Mouse (Mus musculus): ENCODE measurements around the gene Il13ra1. TPM values are rescaled to one million over a fixed set of nuclear protein-coding genes. Genes with fewer than 3 reads are reported as not detected.

Il13ra1 gene
- total and polyA plus RNA-seq, 3 experiments = not detected

- DNase-seq (ENCODE audit: low read depth, low spot score) = no peak
- Histone ChIP-seq H3K79me2 (ENCODE audit: control insufficient read depth, insufficient read depth, low read length, poor library complexity) (no peaks in the 10 kb centered on the region), H3K36me3 (ENCODE audit: control insufficient read depth in 1 of 2, insufficient read depth in 2 of 2, low read length in 2 of 2) (peaks cover 0 to under 1% of the 10 kb centered on the region in 2 experiments; a peak in 1 of 4 replicates), H3K9me3 (replicated peaks; ENCODE audit: insufficient read depth, low read length) (no peaks in the 10 kb centered on the region), H3K9ac (ENCODE audit: control insufficient read depth, low read depth, low read length, poor library complexity, severe bottlenecking) (no peak overlapping the region), H3K27ac (ENCODE audit: control insufficient read depth, low read depth, low read length) (no peak overlapping the region), H3K4me3 (ENCODE audit: control insufficient read depth in 1 of 2, insufficient read depth in 1 of 2, low read depth in 2 of 2, low read length in 2 of 2) (no peak overlapping the region), H3K27me3 (ENCODE audit: control insufficient read depth in 1 of 2, insufficient read depth in 2 of 2, low read length in 2 of 2) (no peaks in the 10 kb centered on the region), H3K4me1 (ENCODE audit: control insufficient read depth in 1 of 2, insufficient read depth in 2 of 2, low read length in 2 of 2) (peaks cover 0 to 2% of the 10 kb centered on the region in 2 experiments; a peak in 2 of 4 replicates)
- no peak for TF ChIP-seq MYB (IDR thresholded peaks at IDR 0.05; ENCODE audit: low read depth, low read length)
Measured at GRCm38 (mm10) chrX:36077164-36077563, 34.7 kb upstream of the Il13ra1 start.

DNA sequence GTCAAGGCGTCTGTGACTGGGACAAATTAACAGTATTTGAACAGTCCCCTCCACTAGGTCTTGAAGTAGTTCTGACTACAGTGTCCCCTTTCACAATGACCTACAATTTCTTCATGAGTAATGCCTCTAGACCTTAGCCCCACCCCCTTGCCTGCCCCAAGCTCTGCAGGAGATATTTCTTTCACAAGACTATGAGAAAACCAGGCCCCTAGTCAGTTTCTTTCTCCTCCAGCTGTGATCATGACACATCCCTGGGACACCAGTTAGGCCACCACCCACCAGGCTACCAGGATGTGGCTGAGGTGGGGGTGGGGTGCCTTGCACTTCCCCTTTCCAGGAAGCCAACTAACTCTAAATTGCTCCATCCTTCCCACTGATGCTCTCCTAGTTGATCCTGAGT is 29.0 kb upstream of the Il13ra1 start:
- TF ChIP-seq GATA1 (IDR thresholded peaks at IDR 0.05; ENCODE audit: low read depth, low read length) = no peak
- no peak for TF ChIP-seq BHLHE40 (IDR thresholded peaks at IDR 0.05; ENCODE audit: borderline replicate concordance, low read depth, low read length)
- no peak for TF ChIP-seq POLR2AphosphoS5 (IDR thresholded peaks at IDR 0.05; ENCODE audit: borderline replicate concordance, low read depth, low read length)
- no peak for TF ChIP-seq USF1 (IDR thresholded peaks at IDR 0.05; ENCODE audit: low read depth, low read length)
- no peak for TF ChIP-seq TAL1 (IDR thresholded peaks at IDR 0.05; ENCODE audit: low read length)
- no peak for TF ChIP-seq POLR2AphosphoS2 (IDR thresholded peaks at IDR 0.05; ENCODE audit: low read length)
- Histone ChIP-seq H3K4me1 (ENCODE audit: control insufficient read depth in 1 of 2, insufficient read depth in 2 of 2, low read length in 2 of 2) (peaks cover 2 to 13% of the 10 kb centered on the region in 2 experiments; a peak in 3 of 4 replicates), H3K9ac (ENCODE audit: control insufficient read depth, low read depth, low read length, poor library complexity, severe bottlenecking) (no peak overlapping the region), H3K9me3 (replicated peaks; ENCODE audit: insufficient read depth, low read length) (no peaks in the 10 kb centered on the region), H3K4me3 (ENCODE audit: control insufficient read depth in 1 of 2, insufficient read depth in 1 of 2, low read depth in 2 of 2, low read length in 2 of 2) (no peak overlapping the region), H3K27ac (ENCODE audit: control insufficient read depth, low read depth, low read length) (no peak overlapping the region), H3K27me3 (ENCODE audit: control insufficient read depth in 1 of 2, insufficient read depth in 2 of 2, low read length in 2 of 2) (no peaks in the 10 kb centered on the region), H3K36me3 (ENCODE audit: control insufficient read depth in 1 of 2, insufficient read depth in 2 of 2, low read length in 2 of 2) (peaks cover 0 to 9% of the 10 kb centered on the region in 2 experiments; a peak in 2 of 4 replicates), H3K79me2 (ENCODE audit: control insufficient read depth, insufficient read depth, low read length, poor library complexity) (no peaks in the 10 kb centered on the region)
- peak; percentile 54 for DNase-seq (ENCODE audit: low read depth, low spot score)

- Histone ChIP-seq H3K4me1 (ENCODE audit: control insufficient read depth in 1 of 2, insufficient read depth in 2 of 2, low read length in 2 of 2) (no peaks in the 10 kb centered on the region), H3K36me3 (ENCODE audit: control insufficient read depth in 1 of 2, insufficient read depth in 2 of 2, low read length in 2 of 2) (no peaks in the 10 kb centered on the region), H3K9me3 (replicated peaks; ENCODE audit: insufficient read depth, low read length) (no peaks in the 10 kb centered on the region), H3K27ac (ENCODE audit: control insufficient read depth, low read depth, low read length) (no peak overlapping the region), H3K9ac (ENCODE audit: control insufficient read depth, low read depth, low read length, poor library complexity, severe bottlenecking) (no peak overlapping the region), H3K4me3 (ENCODE audit: control insufficient read depth in 1 of 2, insufficient read depth in 1 of 2, low read depth in 2 of 2, low read length in 2 of 2) (no peak overlapping the region), H3K27me3 (ENCODE audit: control insufficient read depth in 1 of 2, insufficient read depth in 2 of 2, low read length in 2 of 2) (no peaks in the 10 kb centered on the region), H3K79me2 (ENCODE audit: control insufficient read depth, insufficient read depth, low read length, poor library complexity) (no peaks in the 10 kb centered on the region)
- no peak for DNase-seq (ENCODE audit: low read depth, low spot score)
- TF ChIP-seq GATA1 (IDR thresholded peaks at IDR 0.05; ENCODE audit: low read depth, low read length) (no peak), POLR2AphosphoS5 (IDR thresholded peaks at IDR 0.05; ENCODE audit: borderline replicate concordance, low read depth, low read length) (no peak)
Measured at GRCm38 (mm10) chrX:36088464-36089256, 23.2 kb upstream of the Il13ra1 start.

All from MEL (cell line).